Mouse (Mus musculus) liver, embryonic 16.5 days (tissue): ENCODE measurements around the gene Xpo5. TPM values are rescaled to one million over a fixed set of nuclear protein-coding genes. Genes with fewer than 3 reads are reported as not detected.

ENCODE experiments used
- ATAC-seq: fragments of 200-750 bp; cut with Nextera tagmentation; 2 replicates; pipeline ENCODE4 v1.8.0; 2017; ENCODE audit warnings: low read depth, mild to moderate bottlenecking, moderate number of reproducible peaks, moderate library complexity
- H3K27ac ChIP-seq: fragments of 300-500 bp; sonication (generic); 2 replicates; pipeline ENCODE4 v1.5.1; 2014; ENCODE audit warnings: mild to moderate bottlenecking, low read length
- H3K27me3 ChIP-seq: fragments of 300-500 bp; sonication (generic); 2 replicates; pipeline ENCODE4 v1.6.1; 2014; ENCODE audit warnings: low read depth, low read length, mixed read lengths; ENCODE audit not compliant: control insufficient read depth, insufficient read depth
- H3K36me3 ChIP-seq: fragments of 300-500 bp; sonication (generic); 2 replicates; pipeline ENCODE4 v1.6.1; 2014; ENCODE audit warnings: mild to moderate bottlenecking; ENCODE audit not compliant: control insufficient read depth, insufficient read depth
- H3K4me1 ChIP-seq: fragments of 300-500 bp; sonication (generic); 2 replicates; pipeline ENCODE4 v1.6.1; 2014; ENCODE audit warnings: low read depth, low read length, mixed read lengths; ENCODE audit not compliant: control insufficient read depth
- H3K4me2 ChIP-seq: fragments of 300-500 bp; sonication (generic); 2 replicates; pipeline ENCODE4 v1.6.1; 2014; ENCODE audit warnings: low read depth, low read length, mixed read lengths
- H3K4me3 ChIP-seq: fragments of 300-500 bp; sonication (generic); 2 replicates; pipeline ENCODE4 v1.5.1; 2014; ENCODE audit warnings: low read depth, mild to moderate bottlenecking, low read length
- H3K9ac ChIP-seq: fragments of 300-500 bp; sonication (generic); 2 replicates; pipeline ENCODE4 v1.6.1; 2014; ENCODE audit warnings: low read depth, low read length
- H3K9me3 ChIP-seq: fragments of 300-500 bp; sonication (generic); replicated peaks from 2 replicates; pipeline ENCODE4 v1.6.1; 2016; ENCODE audit warnings: low read length; ENCODE audit not compliant: control insufficient read depth
- whole genome bisulfite sequencing: fragments of 180-500 bp; shearing (Covaris S2); extraction: QIAGEN DNeasy Blood & Tissue Kit; methylation state at CpG from one replicate; pipeline ENCODE4 v1.1.7; 2014; ENCODE audit not compliant: insufficient replicate concordance; 5-methylcytosine and 5-hydroxymethylcytosine counted together
- polyA plus RNA-seq: library from polyadenylated mRNA; unstranded; fragments of >200 nt; fragmentation: Nextera tagmentation; extraction: Ambion mirVana; gene quantifications from 2 replicates; pipeline ENCODE4 v1.2.1, GENCODE M21; 2015

Xpo5 gene
- polyA plus RNA-seq, 1 experiment from 2014 or later: 13.7 TPM

- Histone ChIP-seq H3K9ac (no peak overlapping the region), H3K36me3 (peaks cover 12% of the 10 kb centered on the region; the same call in 1 of the 2 replicates), H3K27ac (no peak overlapping the region), H3K4me3 (no peak overlapping the region), H3K27me3 (no peaks in the 10 kb centered on the region), H3K4me2 (no peak overlapping the region), H3K9me3 (no peaks in the 10 kb centered on the region), H3K4me1 (no peaks in the 10 kb centered on the region; the same call in 1 of the 2 replicates)
- no peak for ATAC-seq
- WGBS: 73% methylated on average over 10 of the region's 10 CpGs
Measured at GRCm38 (mm10) chr17:46268026-46268720, 65.6 kb downstream of the Xpo5 start.

GRCm38 (mm10) chr17:46269771-46270534, 67.4 kb downstream of the Xpo5 start:
- Histone ChIP-seq H3K9ac (no peak overlapping the region), H3K4me1 (no peaks in the 10 kb centered on the region; the same call in 1 of the 2 replicates), H3K4me2 (no peak overlapping the region), H3K36me3 (no peaks in the 10 kb centered on the region; the same call in 1 of the 2 replicates), H3K4me3 (no peak overlapping the region), H3K9me3 (no peaks in the 10 kb centered on the region), H3K27ac (no peak overlapping the region), H3K27me3 (no peaks in the 10 kb centered on the region)
- no peak for ATAC-seq
- WGBS: 80% methylated on average over 19 of the region's 19 CpGs

- Histone ChIP-seq H3K4me1 (no peaks in the 10 kb centered on the region), H3K9me3 (no peaks in the 10 kb centered on the region), H3K36me3 (no peaks in the 10 kb centered on the region; the same call in 1 of the 2 replicates), H3K4me2 (no peak overlapping the region), H3K27ac (no peak overlapping the region), H3K27me3 (no peaks in the 10 kb centered on the region), H3K4me3 (no peak overlapping the region), H3K9ac (no peak overlapping the region)
- WGBS: 80% methylated on average over 2 of the region's 2 CpGs
- no peak for ATAC-seq
Measured at GRCm38 (mm10) chr17:46272058-46272457, 69.5 kb downstream of the Xpo5 start.

GRCm38 (mm10) chr17:46272675-46273074, 70.1 kb downstream of the Xpo5 start:
- no peak overlapping the region for H3K4me2 ChIP-seq
- H3K4me1 ChIP-seq: no peaks in the 10 kb centered on the region
- no peaks in the 10 kb centered on the region; the same call in 1 of the 2 replicates for H3K36me3 ChIP-seq
- no peak for ATAC-seq
- H3K27ac ChIP-seq: no peak overlapping the region
- H3K4me3 ChIP-seq: no peak overlapping the region
- WGBS: 69% methylated on average over 5 of the region's 5 CpGs
- no peak overlapping the region for H3K9ac ChIP-seq
- H3K9me3 ChIP-seq: no peaks in the 10 kb centered on the region
- no peaks in the 10 kb centered on the region for H3K27me3 ChIP-seq

- Histone ChIP-seq H3K4me1 (no peaks in the 10 kb centered on the region), H3K9ac (no peak overlapping the region), H3K4me3 (no peak overlapping the region), H3K9me3 (no peaks in the 10 kb centered on the region), H3K27ac (no peak overlapping the region), H3K27me3 (no peaks in the 10 kb centered on the region), H3K36me3 (no peaks in the 10 kb centered on the region; the same call in 1 of the 2 replicates), H3K4me2 (no peak overlapping the region)
- 62% methylated on average over 1 of the region's 1 CpGs for WGBS
- no peak for ATAC-seq
Measured at GRCm38 (mm10) chr17:46273803-46274236, 71.2 kb downstream of the Xpo5 start.

- ATAC-seq: no peak
- Histone ChIP-seq H3K4me3 (no peak overlapping the region), H3K27me3 (no peaks in the 10 kb centered on the region), H3K9ac (no peak overlapping the region), H3K27ac (no peak overlapping the region), H3K36me3 (peaks cover 4% of the 10 kb centered on the region; the same call in 1 of the 2 replicates), H3K4me2 (no peak overlapping the region), H3K9me3 (no peaks in the 10 kb centered on the region), H3K4me1 (no peaks in the 10 kb centered on the region)
- 79% methylated on average over 6 of the region's 6 CpGs for WGBS
Measured at GRCm38 (mm10) chr17:46274465-46274864, 71.9 kb downstream of the Xpo5 start.

GRCm38 (mm10) chr17:46275034-46275433, 72.5 kb downstream of the Xpo5 start:
- H3K4me1 ChIP-seq: no peaks in the 10 kb centered on the region
- no peak overlapping the region for H3K4me2 ChIP-seq
- no peak overlapping the region for H3K9ac ChIP-seq
- 80% methylated on average over 6 of the region's 6 CpGs for WGBS
- no peak for ATAC-seq
- no peak overlapping the region for H3K4me3 ChIP-seq
- peaks cover 4% of the 10 kb centered on the region; the same call in 1 of the 2 replicates for H3K36me3 ChIP-seq
- H3K27me3 ChIP-seq: no peaks in the 10 kb centered on the region
- no peaks in the 10 kb centered on the region for H3K9me3 ChIP-seq
- H3K27ac ChIP-seq: no peak overlapping the region

- no peak overlapping the region for H3K4me2 ChIP-seq
- H3K4me1 ChIP-seq: no peaks in the 10 kb centered on the region
- H3K36me3 ChIP-seq: peaks cover 4% of the 10 kb centered on the region; the same call in 1 of the 2 replicates
- H3K27me3 ChIP-seq: no peaks in the 10 kb centered on the region
- H3K9me3 ChIP-seq: no peaks in the 10 kb centered on the region
- H3K9ac ChIP-seq: no peak overlapping the region
- ATAC-seq: no peak
- no peak overlapping the region for H3K27ac ChIP-seq
- no peak overlapping the region for H3K4me3 ChIP-seq
- 66% methylated on average over 10 of the region's 10 CpGs for WGBS
Measured at GRCm38 (mm10) chr17:46275506-46275905, 72.9 kb downstream of the Xpo5 start.

GRCm38 (mm10) chr17:46277586-46277985, 75.0 kb downstream of the Xpo5 start:
- H3K4me3 ChIP-seq: no peak overlapping the region
- no peaks in the 10 kb centered on the region for H3K9me3 ChIP-seq
- no peaks in the 10 kb centered on the region for H3K27me3 ChIP-seq
- no peak overlapping the region for H3K27ac ChIP-seq
- peaks cover 10% of the 10 kb centered on the region for H3K4me1 ChIP-seq
- H3K4me2 ChIP-seq: no peak overlapping the region
- ATAC-seq: no peak
- WGBS: 76% methylated on average over 4 of the region's 4 CpGs
- no peak overlapping the region for H3K9ac ChIP-seq
- peaks cover 4% of the 10 kb centered on the region; the same call in 1 of the 2 replicates for H3K36me3 ChIP-seq
